In the genomic region with DNA sequence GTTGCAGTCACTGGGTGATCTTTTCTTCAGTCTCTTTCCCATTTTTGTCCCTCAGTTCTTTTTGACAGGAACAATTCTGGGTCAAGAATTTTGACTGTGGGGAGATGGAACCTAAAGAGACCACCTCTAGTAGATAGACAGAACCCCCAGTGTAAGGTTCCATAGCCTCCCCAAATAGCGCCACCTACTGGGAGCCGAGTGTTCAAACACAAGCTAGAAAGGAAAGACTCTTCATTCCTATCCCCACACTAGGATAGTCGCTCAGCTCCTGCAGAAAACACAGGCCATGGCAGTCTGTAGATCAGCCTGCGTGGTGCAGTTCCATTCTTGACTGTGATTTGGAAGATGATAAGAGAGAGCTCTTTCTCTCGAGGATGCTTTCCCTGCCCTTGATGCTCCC, we compare ENCODE assay signal across 9 mouse cellular contexts.
DNase-seq lines count a peak whose midpoint lies in the region; ATAC-seq and TF ChIP-seq lines count a peak whose summit lies in the region.
"Had no signal": no experiment of that assay in that cellular context is flagged by ENCODE, and none has a peak within 500 bp of the region (broad histone marks: within the 10 kb centered on the region; RNA-seq: fewer than 3 reads in every experiment).

No protein-coding gene starts in this region.

- no peak overlapping the region for H3K4me2 ChIP-seq in forebrain, postnatal 0 days (ENCODE audit: low read depth)
- no peak overlapping the region for H3K4me2 ChIP-seq in forebrain, embryonic 11.5 days (ENCODE audit: low read depth, low read length, severe bottlenecking)
- no peak overlapping the region for H3K4me2 ChIP-seq in forebrain, embryonic 16.5 days (ENCODE audit: low read length)

- no peaks in the 10 kb centered on the region for H3K4me1 ChIP-seq in forebrain, postnatal 0 days (ENCODE audit: insufficient read depth)
- no peaks in the 10 kb centered on the region for H3K4me1 ChIP-seq in forebrain, embryonic 11.5 days (replicated peaks; ENCODE audit: control insufficient read depth, insufficient read depth, low read length)
- H3K4me1 ChIP-seq in lung, adult 2 months (ENCODE audit: control insufficient read depth, insufficient read depth, low read length), result no peaks in the 10 kb centered on the region
- no peaks in the 10 kb centered on the region for H3K4me1 ChIP-seq in forebrain, embryonic 16.5 days (replicated peaks; ENCODE audit: control insufficient read depth, insufficient read depth, low read length)
- peaks cover 15% of the 10 kb centered on the region for H3K4me1 ChIP-seq in midbrain, embryonic 10.5 days

- H3K9me3 ChIP-seq in forebrain, postnatal 0 days (ENCODE audit: low read length), result no peaks in the 10 kb centered on the region
- H3K9me3 ChIP-seq in forebrain, embryonic 11.5 days (ENCODE audit: control insufficient read depth, low read length), result no peaks in the 10 kb centered on the region
- no peaks in the 10 kb centered on the region for H3K9me3 ChIP-seq in forebrain, embryonic 16.5 days (ENCODE audit: control insufficient read depth, low read length)
- no peaks in the 10 kb centered on the region for H3K9me3 ChIP-seq in midbrain, embryonic 10.5 days (replicated peaks)

- H3K27ac ChIP-seq in forebrain, postnatal 0 days (ENCODE audit: low read depth, low read length), result no peak overlapping the region
- H3K27ac ChIP-seq in forebrain, embryonic 11.5 days (ENCODE audit: low read depth, low read length), result no peak overlapping the region
- H3K27ac ChIP-seq in forebrain, embryonic 16.5 days (ENCODE audit: low read length), result no peak overlapping the region
- no peak overlapping the region for H3K27ac ChIP-seq in midbrain, embryonic 10.5 days (replicated peaks)

- H3K4me3 ChIP-seq in forebrain, postnatal 0 days (ENCODE audit: low read depth, low read length), result no peak overlapping the region
- H3K4me3 ChIP-seq in forebrain, embryonic 11.5 days (ENCODE audit: low read depth, low read length), result no peak overlapping the region
- H3K4me3 ChIP-seq in lung, adult 2 months (replicated peaks; ENCODE audit: extremely low read depth, low read depth, low read length), result no peak overlapping the region
- no peak overlapping the region for H3K4me3 ChIP-seq in forebrain, embryonic 16.5 days (replicated peaks; ENCODE audit: low read length)
- no peak overlapping the region for H3K4me3 ChIP-seq in midbrain, embryonic 10.5 days

- 59% methylated on average over 5 of the region's 5 CpGs for WGBS in forebrain, postnatal 0 days
- WGBS in forebrain, embryonic 11.5 days, result 61% methylated on average over 5 of the region's 5 CpGs
- WGBS in lung, adult 2 months, result 60% methylated on average over 5 of the region's 5 CpGs
- 51% methylated on average over 5 of the region's 5 CpGs for WGBS in forebrain, embryonic 16.5 days
- 57% methylated on average over 5 of the region's 5 CpGs for WGBS in midbrain, embryonic 10.5 days

- no peak overlapping the region for H3K9ac ChIP-seq in forebrain, postnatal 0 days
- no peak overlapping the region for H3K9ac ChIP-seq in forebrain, embryonic 11.5 days (ENCODE audit: low read length)
- H3K9ac ChIP-seq in forebrain, embryonic 16.5 days (replicated peaks; ENCODE audit: low read depth, low read length), result no peak overlapping the region

- TF ChIP-seq CTCF in forebrain, postnatal 0 days (IDR thresholded peaks at IDR 0.05; ENCODE audit: low read depth), result peak; percentile 49
- TF ChIP-seq CTCF in lung, adult 2 months (IDR thresholded peaks at IDR 0.05; ENCODE audit: insufficient read depth, low read length), result peak; percentile 15; the same call in 1 of the 2 replicates
- peak; percentile 53 for TF ChIP-seq CTCF in Patski (IDR thresholded peaks at IDR 0.05)

- POLR2A ChIA-PET in Patski (lab: Charles Lee), result no interaction called here

- in situ Hi-C loops in Patski (cut with MboI; ENCODE audit: low pct_unique_long_range_greater_than_20kb), result loop anchor here (5.0 kb wide), 1 partner anchor 99 kb away; no protein-coding TSS in a partner anchor

- no peak for TF ChIP-seq POLR2A in lung, adult 2 months (IDR thresholded peaks at IDR 0.05; ENCODE audit: borderline replicate concordance, extremely low read depth, low read depth, low read length)

- no peaks in the 10 kb centered on the region for H3K27me3 ChIP-seq in forebrain, postnatal 0 days (ENCODE audit: insufficient read depth, low read length)
- no peaks in the 10 kb centered on the region for H3K27me3 ChIP-seq in forebrain, embryonic 11.5 days (ENCODE audit: control insufficient read depth, insufficient read depth, low read length)
- H3K27me3 ChIP-seq in Patski, result no peaks in the 10 kb centered on the region
- H3K27me3 ChIP-seq in forebrain, embryonic 16.5 days (replicated peaks; ENCODE audit: control insufficient read depth, insufficient read depth, low read length), result no peaks in the 10 kb centered on the region
- no peaks in the 10 kb centered on the region for H3K27me3 ChIP-seq in midbrain, embryonic 10.5 days (ENCODE audit: low read depth, poor library complexity, severe bottlenecking)

- no peaks in the 10 kb centered on the region for H3K36me3 ChIP-seq in forebrain, postnatal 0 days (ENCODE audit: insufficient read depth)
- H3K36me3 ChIP-seq in forebrain, embryonic 11.5 days (ENCODE audit: control insufficient read depth, insufficient read depth, low read length), result no peaks in the 10 kb centered on the region
- no peaks in the 10 kb centered on the region for H3K36me3 ChIP-seq in forebrain, embryonic 16.5 days (ENCODE audit: control insufficient read depth, insufficient read depth)
- H3K36me3 ChIP-seq in midbrain, embryonic 10.5 days, result no peaks in the 10 kb centered on the region

- no peak for DNase-seq in forebrain, postnatal 0 days
- no peak for DNase-seq in forebrain, embryonic 11.5 days (ENCODE audit: low spot score)
- DNase-seq in lung, adult 2 months, result no peak
- DNase-seq in lung, postnatal 4 days, result no peak
- no peak for DNase-seq in Patski (ENCODE audit: low read depth, low spot score)
- DNase-seq in retina, embryonic 14.5 days (ENCODE audit: low spot score), result peak; percentile 49
- DNase-seq in midbrain, embryonic 10.5 days (ENCODE audit: low spot score), result no peak
- DNase-seq: gastrocnemius, postnatal 25 days had no signal

- no peak for ATAC-seq in forebrain, postnatal 0 days
- no peak for ATAC-seq in forebrain, embryonic 11.5 days (replicated peaks; ENCODE audit: low FRiP score)
- ATAC-seq in Patski, result no peak
- no peak for ATAC-seq in forebrain, embryonic 16.5 days

- CTCF ChIA-PET in Patski (lab: Charles Lee), result interaction anchor here (1.0 to 1.4 kb wide), 4 partner anchors 10 to 22 kb away, joined by 3 to 4 read pairs (median 4); no protein-coding TSS in a partner anchor
